Mouse (Mus musculus) hindbrain, embryonic 11.5 days (tissue): ENCODE measurements around the gene H2al1j. TPM values are rescaled to one million over a fixed set of nuclear protein-coding genes. Genes with fewer than 3 reads are reported as not detected.
"Not testable (repeated sequence)": the region's sequence is repeated elsewhere in the genome, so short reads cannot be mapped to it uniquely, and the experiment has no call there.

Experiments
- ATAC-seq: fragments of 200-750 bp; cut with Nextera tagmentation; 2 replicates; pipeline ENCODE4 v1.8.0; 2017; ENCODE audit warnings: mild to moderate bottlenecking, moderate TSS enrichment, moderate library complexity; ENCODE audit not compliant: low FRiP score
- DNase-seq: peaks from one replicate; pipeline ENCODE4 v3.0.0-alpha.2; 2015; ENCODE audit warnings: low spot score
- H3K27ac ChIP-seq: fragments of 300-500 bp; sonication (generic); 2 replicates; pipeline ENCODE4 v1.5.1; 2014; ENCODE audit warnings: mild to moderate bottlenecking, low read depth, low read length
- H3K27me3 ChIP-seq: fragments of 300-500 bp; sonication (generic); 2 replicates; pipeline ENCODE4 v1.6.1; 2014; ENCODE audit warnings: mild to moderate bottlenecking, low read length, moderate library complexity, mixed read lengths; ENCODE audit not compliant: control insufficient read depth, insufficient read depth
- H3K36me3 ChIP-seq: fragments of 300-500 bp; sonication (generic); 2 replicates; pipeline ENCODE4 v1.6.1; 2014; ENCODE audit warnings: mild to moderate bottlenecking, low read length, moderate library complexity, mixed read lengths; ENCODE audit not compliant: control insufficient read depth, insufficient read depth
- H3K4me1 ChIP-seq: fragments of 300-500 bp; sonication (generic); replicated peaks from 2 replicates; pipeline ENCODE4 v1.6.1; 2014; ENCODE audit warnings: low read length, mixed read lengths; ENCODE audit not compliant: control insufficient read depth, insufficient read depth
- H3K4me2 ChIP-seq: fragments of 300-500 bp; sonication (generic); replicated peaks from 2 replicates; pipeline ENCODE4 v1.6.1; 2014; ENCODE audit warnings: mild to moderate bottlenecking, low read depth, low read length
- H3K4me3 ChIP-seq: fragments of 300-500 bp; sonication (generic); 2 replicates; pipeline ENCODE4 v1.5.1; 2014; ENCODE audit warnings: low read depth, low read length
- H3K9ac ChIP-seq: fragments of 300-500 bp; sonication (generic); 2 replicates; pipeline ENCODE4 v1.6.1; 2014; ENCODE audit warnings: low read depth, low read length
- H3K9me3 ChIP-seq: fragments of 300-500 bp; sonication (generic); 2 replicates; pipeline ENCODE4 v1.6.1; 2016; ENCODE audit warnings: low read length; ENCODE audit not compliant: control insufficient read depth
- WGBS: fragments of 180-500 bp; shearing (Covaris S2); extraction: QIAGEN DNeasy Blood & Tissue Kit; methylation state at CpG from one replicate; pipeline ENCODE4 v1.1.7; 2014; 5-methylcytosine and 5-hydroxymethylcytosine counted together
- polyA plus RNA-seq: library from polyadenylated mRNA; unstranded; fragments of >200 nt; fragmentation: Nextera tagmentation; extraction: Ambion mirVana; gene quantifications from 2 replicates; pipeline ENCODE4 v1.2.1, GENCODE M21; 2014

The H2al1j gene
- polyA plus RNA-seq, 1 experiment from 2014 or later, result not detected

DNA sequence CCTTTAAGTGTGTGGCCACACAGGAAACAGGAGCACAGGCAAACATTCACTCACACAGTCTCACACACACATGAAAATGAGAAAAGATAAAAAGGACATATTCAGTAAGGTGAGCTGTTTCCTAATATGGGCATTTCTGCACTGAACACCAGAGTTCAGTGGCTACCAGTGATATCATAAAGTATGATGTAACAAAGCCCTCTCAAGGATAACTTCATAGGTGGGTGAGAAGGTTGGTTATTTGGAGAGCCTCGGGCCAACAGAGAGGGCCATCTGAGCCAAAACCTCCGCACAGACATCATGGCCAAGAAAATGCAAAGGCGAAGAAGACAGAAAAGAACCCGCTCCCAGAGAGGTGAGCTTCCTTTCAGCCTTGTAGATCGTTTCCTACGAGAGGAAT, 12.8 kb upstream of the H2al1j start, which contains the start of gene H2al1f:
TSS of gene H2al1f (plus strand) at position 301 of the 400 bp plus-strand sequence.
- not testable (repeated sequence) for H3K27me3 ChIP-seq, H3K4me1 ChIP-seq, H3K27ac ChIP-seq, DNase-seq, H3K9me3 ChIP-seq, ATAC-seq, H3K4me2 ChIP-seq, H3K9ac ChIP-seq, H3K36me3 ChIP-seq, H3K4me3 ChIP-seq
- no CpG with 5 or more reads among the region's 6 CpGs for WGBS

- not testable (repeated sequence) for H3K36me3 ChIP-seq, H3K9me3 ChIP-seq, DNase-seq, H3K4me1 ChIP-seq, ATAC-seq, H3K9ac ChIP-seq, H3K4me2 ChIP-seq, H3K27me3 ChIP-seq, H3K27ac ChIP-seq, H3K4me3 ChIP-seq
- no CpG with 5 or more reads among the region's 3 CpGs for WGBS
Measured at GRCm38 (mm10) chrX:11317956-11318355, 9.7 kb upstream of the H2al1j start, which contains the start of gene H2al1g. Gene H2al1g, plus strand, starts transcription at chrX:11318256.

- not testable (repeated sequence) for H3K36me3 ChIP-seq, H3K27ac ChIP-seq, H3K9me3 ChIP-seq, H3K9ac ChIP-seq, H3K27me3 ChIP-seq, H3K4me3 ChIP-seq, H3K4me2 ChIP-seq, DNase-seq, ATAC-seq, H3K4me1 ChIP-seq
- no CpG with 5 or more reads among the region's 6 CpGs for WGBS
Measured at GRCm38 (mm10) chrX:11321192-11321591, 6.4 kb upstream of the H2al1j start, which contains the start of gene H2al1h. Gene H2al1h, plus strand, starts transcription at chrX:11321492.

- not testable (repeated sequence) for H3K27me3 ChIP-seq, ATAC-seq, H3K9ac ChIP-seq, H3K4me1 ChIP-seq, DNase-seq, H3K27ac ChIP-seq, H3K36me3 ChIP-seq, H3K4me3 ChIP-seq, H3K4me2 ChIP-seq, H3K9me3 ChIP-seq
- WGBS, result 80% methylated on average over 1 of the region's 5 CpGs
Measured at GRCm38 (mm10) chrX:11324359-11324758, 3.3 kb upstream of the H2al1j start, which contains the start of gene H2al1i. Gene H2al1i, plus strand, starts transcription at chrX:11324659.

GRCm38 (mm10) chrX:11345762-11346161, 18.1 kb downstream of the H2al1j start:
- ATAC-seq, result no peak
- Histone ChIP-seq H3K4me3 (no peak overlapping the region), H3K4me1 (no peaks in the 10 kb centered on the region), H3K27ac (no peak overlapping the region), H3K27me3 (no peaks in the 10 kb centered on the region; the same call in 1 of the 2 replicates), H3K4me2 (no peak overlapping the region), H3K9ac (no peak overlapping the region), H3K9me3 (no peaks in the 10 kb centered on the region), H3K36me3 (no peaks in the 10 kb centered on the region)
- DNase-seq, result peak; percentile 17
- 73% methylated on average over 9 of the region's 9 CpGs for WGBS

GRCm38 (mm10) chrX:11346756-11347155, 19.1 kb downstream of the H2al1j start:
- Histone ChIP-seq H3K9ac (no peak overlapping the region), H3K4me2 (no peak overlapping the region), H3K36me3 (no peaks in the 10 kb centered on the region), H3K4me3 (no peak overlapping the region), H3K27me3 (no peaks in the 10 kb centered on the region; the same call in 1 of the 2 replicates), H3K27ac (no peak overlapping the region), H3K4me1 (no peaks in the 10 kb centered on the region), H3K9me3 (no peaks in the 10 kb centered on the region)
- no peak for DNase-seq
- ATAC-seq, result no peak
- WGBS, result 97% methylated on average over 3 of the region's 3 CpGs

DNA sequence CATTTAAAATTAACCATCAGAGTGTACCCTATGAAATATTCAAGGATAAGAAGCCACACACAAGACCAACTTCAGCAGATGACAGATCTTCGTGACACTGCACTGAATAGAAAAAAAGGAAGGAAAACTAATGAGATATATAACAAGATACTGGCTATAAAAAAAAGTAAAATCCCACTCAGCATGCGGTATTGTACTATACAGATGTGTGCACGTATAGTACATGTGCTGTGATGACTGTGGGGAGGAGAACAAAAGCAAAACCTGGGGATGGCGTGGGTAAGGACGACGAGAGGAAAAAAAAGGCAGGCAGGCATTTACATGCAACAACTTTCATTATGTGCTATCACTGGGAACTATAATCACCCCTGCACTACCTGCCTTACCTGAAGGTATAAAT, 33.2 kb downstream of the H2al1j start:
- no peak overlapping the region for H3K27ac ChIP-seq
- ATAC-seq, result no peak
- H3K27me3 ChIP-seq, result no peaks in the 10 kb centered on the region
- WGBS, result 82% methylated on average over 6 of the region's 6 CpGs
- H3K4me2 ChIP-seq, result no peak overlapping the region
- no peak for DNase-seq
- no peaks in the 10 kb centered on the region for H3K36me3 ChIP-seq
- H3K9ac ChIP-seq, result no peak overlapping the region
- H3K9me3 ChIP-seq, result no peaks in the 10 kb centered on the region
- no peak overlapping the region for H3K4me3 ChIP-seq
- no peaks in the 10 kb centered on the region for H3K4me1 ChIP-seq

GRCm38 (mm10) chrX:11361261-11361660, 33.6 kb downstream of the H2al1j start:
- H3K9ac ChIP-seq, result no peak overlapping the region
- no peak overlapping the region for H3K4me3 ChIP-seq
- H3K4me2 ChIP-seq, result no peak overlapping the region
- no peaks in the 10 kb centered on the region for H3K27me3 ChIP-seq
- no peaks in the 10 kb centered on the region for H3K36me3 ChIP-seq
- no peaks in the 10 kb centered on the region for H3K9me3 ChIP-seq
- ATAC-seq (no peak), DNase-seq (no peak)
- H3K4me1 ChIP-seq, result no peaks in the 10 kb centered on the region
- WGBS, result 94% methylated on average over 2 of the region's 2 CpGs
- H3K27ac ChIP-seq, result no peak overlapping the region

DNA sequence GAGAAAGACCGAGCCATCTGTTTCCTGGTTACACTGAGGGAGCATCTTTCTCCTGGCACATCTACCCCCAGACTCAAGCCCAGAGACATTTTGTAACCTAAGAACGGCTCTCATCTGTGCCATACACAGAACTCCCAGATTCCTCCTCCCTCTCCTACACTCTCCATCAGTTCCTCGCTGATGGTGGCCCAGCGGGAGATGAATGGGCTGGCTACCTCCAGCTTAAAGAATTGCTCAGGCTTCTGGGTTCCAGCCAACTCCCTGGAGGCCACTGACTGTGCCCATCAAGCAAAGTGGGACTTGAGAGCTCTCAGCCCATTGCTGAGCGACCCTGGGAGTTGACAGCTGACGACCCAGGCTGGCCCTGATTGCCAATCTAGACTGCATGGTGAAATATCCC, 36.3 kb downstream of the H2al1j start:
- no peaks in the 10 kb centered on the region for H3K9me3 ChIP-seq
- ATAC-seq (no peak), DNase-seq (peak; percentile 8)
- H3K27ac ChIP-seq, result no peak overlapping the region
- H3K4me3 ChIP-seq, result no peak overlapping the region
- H3K4me1 ChIP-seq, result no peaks in the 10 kb centered on the region
- H3K9ac ChIP-seq, result no peak overlapping the region
- H3K36me3 ChIP-seq, result no peaks in the 10 kb centered on the region
- no peaks in the 10 kb centered on the region for H3K27me3 ChIP-seq
- no peak overlapping the region for H3K4me2 ChIP-seq
- WGBS, result 57% methylated on average over 6 of the region's 6 CpGs
